Mouse (Mus musculus): ENCODE data around the gene Xkr8. TPM values are rescaled to one million over a fixed set of nuclear protein-coding genes. Genes with fewer than 3 reads are reported as not detected.

The Xkr8 gene
- polyA plus RNA-seq, 1 experiment = 6.3 TPM

GRCm38 (mm10) chr4:132702076-132702475 is 30.3 kb downstream of the Xkr8 start:
- no peaks in the 10 kb centered on the region for H3K27me3 ChIP-seq (ENCODE audit: control insufficient read depth, insufficient read depth, low read length, poor library complexity, severe bottlenecking)
- H3K36me3 ChIP-seq (ENCODE audit: control insufficient read depth, insufficient read depth, low read length, poor library complexity, severe bottlenecking) = peaks cover 54% of the 10 kb centered on the region
- H3K4me3 ChIP-seq (ENCODE audit: low read depth, low read length) = no peak overlapping the region
- TF ChIP-seq CTCF (IDR thresholded peaks at IDR 0.05; ENCODE audit: low read depth, low read length) (no peak), EP300 (IDR thresholded peaks at IDR 0.05; ENCODE audit: insufficient read depth, low read depth, low read length) (no peak), POLR2A (IDR thresholded peaks at IDR 0.05; ENCODE audit: insufficient read depth, low read length) (no peak)
- H3K9ac ChIP-seq (ENCODE audit: low read depth, poor library complexity, severe bottlenecking) = no peak overlapping the region
- H3K9me3 ChIP-seq (replicated peaks; ENCODE audit: control insufficient read depth, insufficient read depth, low read length, poor library complexity, severe bottlenecking) = no peaks in the 10 kb centered on the region
- H3K27ac ChIP-seq (ENCODE audit: insufficient read depth, low read length) = no peak overlapping the region
- no peaks in the 10 kb centered on the region for H3K4me1 ChIP-seq (ENCODE audit: control insufficient read depth, insufficient read depth, low read length)

- Histone ChIP-seq H3K27ac (ENCODE audit: insufficient read depth, low read length) (no peak overlapping the region), H3K9me3 (replicated peaks; ENCODE audit: control insufficient read depth, insufficient read depth, low read length, poor library complexity, severe bottlenecking) (no peaks in the 10 kb centered on the region), H3K27me3 (ENCODE audit: control insufficient read depth, insufficient read depth, low read length, poor library complexity, severe bottlenecking) (no peaks in the 10 kb centered on the region), H3K4me3 (ENCODE audit: low read depth, low read length) (no peak overlapping the region), H3K4me1 (ENCODE audit: control insufficient read depth, insufficient read depth, low read length) (no peaks in the 10 kb centered on the region), H3K9ac (ENCODE audit: low read depth, poor library complexity, severe bottlenecking) (no peak overlapping the region), H3K36me3 (ENCODE audit: control insufficient read depth, insufficient read depth, low read length, poor library complexity, severe bottlenecking) (peaks cover 48% of the 10 kb centered on the region)
- TF ChIP-seq EP300 (IDR thresholded peaks at IDR 0.05; ENCODE audit: insufficient read depth, low read depth, low read length) (no peak), POLR2A (IDR thresholded peaks at IDR 0.05; ENCODE audit: insufficient read depth, low read length) (no peak), CTCF (IDR thresholded peaks at IDR 0.05; ENCODE audit: low read depth, low read length) (no peak)
Observed at GRCm38 (mm10) chr4:132693366-132693765, 39.0 kb downstream of the Xkr8 start.

GRCm38 (mm10) chr4:132689634-132690033 is 42.7 kb downstream of the Xkr8 start:
- H3K4me1 ChIP-seq (ENCODE audit: control insufficient read depth, insufficient read depth, low read length) = no peaks in the 10 kb centered on the region
- peaks cover 41% of the 10 kb centered on the region for H3K36me3 ChIP-seq (ENCODE audit: control insufficient read depth, insufficient read depth, low read length, poor library complexity, severe bottlenecking)
- H3K4me3 ChIP-seq (ENCODE audit: low read depth, low read length) = no peak overlapping the region
- TF ChIP-seq EP300 (IDR thresholded peaks at IDR 0.05; ENCODE audit: insufficient read depth, low read depth, low read length) = no peak
- no peak for TF ChIP-seq CTCF (IDR thresholded peaks at IDR 0.05; ENCODE audit: low read depth, low read length)
- TF ChIP-seq POLR2A (IDR thresholded peaks at IDR 0.05; ENCODE audit: insufficient read depth, low read length) = no peak
- no peak overlapping the region for H3K9ac ChIP-seq (ENCODE audit: low read depth, poor library complexity, severe bottlenecking)
- no peaks in the 10 kb centered on the region for H3K9me3 ChIP-seq (replicated peaks; ENCODE audit: control insufficient read depth, insufficient read depth, low read length, poor library complexity, severe bottlenecking)
- no peak overlapping the region for H3K27ac ChIP-seq (ENCODE audit: insufficient read depth, low read length)
- no peaks in the 10 kb centered on the region for H3K27me3 ChIP-seq (ENCODE audit: control insufficient read depth, insufficient read depth, low read length, poor library complexity, severe bottlenecking)

DNA sequence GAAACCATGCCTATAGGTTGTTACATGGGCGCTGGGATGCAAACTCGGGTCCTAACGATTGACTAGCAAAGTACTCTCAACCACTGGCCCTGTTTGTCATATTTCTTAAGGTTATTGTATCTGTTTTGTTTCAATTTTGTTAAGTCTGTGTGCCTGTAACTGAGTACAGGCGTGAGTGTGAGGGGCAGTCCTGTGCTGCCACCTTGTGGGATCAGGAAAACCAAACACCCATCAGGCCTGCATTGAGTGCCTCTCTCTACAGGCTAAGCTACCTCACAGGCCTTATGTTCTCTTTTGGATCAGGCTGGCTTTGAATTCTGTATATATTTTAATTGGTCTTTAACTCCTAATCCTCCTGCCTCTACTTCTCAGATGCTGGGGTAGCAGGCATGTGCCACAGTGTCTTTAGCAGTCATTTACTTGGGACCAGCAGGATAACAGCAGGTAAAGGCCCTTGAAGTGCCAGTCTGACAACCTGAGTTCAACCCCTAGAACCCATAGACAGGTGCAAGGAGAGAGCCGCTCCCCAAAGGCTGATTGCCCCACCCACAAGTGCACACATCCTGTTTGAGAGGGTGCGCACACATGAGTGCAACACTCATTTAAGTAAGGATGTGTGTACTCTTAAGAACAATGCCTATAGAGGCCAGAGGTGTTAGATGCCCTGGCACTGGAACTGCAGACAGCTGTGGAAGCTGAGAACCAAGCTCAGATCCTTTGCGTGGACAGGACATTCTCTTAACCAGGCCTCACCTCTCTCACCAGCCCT is 55.4 kb downstream of the Xkr8 start:
- Histone ChIP-seq H3K4me3 (ENCODE audit: low read depth, low read length) (no peak overlapping the region), H3K36me3 (ENCODE audit: control insufficient read depth, insufficient read depth, low read length, poor library complexity, severe bottlenecking) (peaks cover 40% of the 10 kb centered on the region), H3K9me3 (replicated peaks; ENCODE audit: control insufficient read depth, insufficient read depth, low read length, poor library complexity, severe bottlenecking) (no peaks in the 10 kb centered on the region), H3K9ac (ENCODE audit: low read depth, poor library complexity, severe bottlenecking) (no peak overlapping the region), H3K27me3 (ENCODE audit: control insufficient read depth, insufficient read depth, low read length, poor library complexity, severe bottlenecking) (no peaks in the 10 kb centered on the region), H3K27ac (ENCODE audit: insufficient read depth, low read length) (no peak overlapping the region), H3K4me1 (ENCODE audit: control insufficient read depth, insufficient read depth, low read length) (no peaks in the 10 kb centered on the region)
- TF ChIP-seq EP300 (IDR thresholded peaks at IDR 0.05; ENCODE audit: insufficient read depth, low read depth, low read length) = no peak
- TF ChIP-seq CTCF (IDR thresholded peaks at IDR 0.05; ENCODE audit: low read depth, low read length) = peak; percentile 83

Other genes starting within 250 kb of the Xkr8 start
- gene Sesn2, start 222.0 kb downstream of the Xkr8 start, polyA plus RNA-seq (2011; ENCODE audit: insufficient read depth, insufficient read length, low read depth, missing spikeins) = 41.6 TPM in 2 replicates
- gene Atpif1, start 198.9 kb downstream of the Xkr8 start, polyA plus RNA-seq (2011; ENCODE audit: insufficient read depth, insufficient read length, low read depth, missing spikeins) = 461 and 512 TPM in 2 replicates
- gene Dnajc8, start 197.0 kb downstream of the Xkr8 start, polyA plus RNA-seq (2011; ENCODE audit: insufficient read depth, insufficient read length, low read depth, missing spikeins) = 340 and 348 TPM in 2 replicates
- gene Ptafr, start 168.5 kb downstream of the Xkr8 start, polyA plus RNA-seq (2011; ENCODE audit: insufficient read depth, insufficient read length, low read depth, missing spikeins) = 0.22 and 0.30 TPM in 2 replicates
- gene Eya3, start 93.6 kb downstream of the Xkr8 start, polyA plus RNA-seq (2011; ENCODE audit: insufficient read depth, insufficient read length, low read depth, missing spikeins) = 77.8 and 78.7 TPM in 2 replicates
- gene Smpdl3b, start 24.7 kb upstream of the Xkr8 start, polyA plus RNA-seq (2011; ENCODE audit: insufficient read depth, insufficient read length, low read depth, missing spikeins) = 6.3 and 6.4 TPM in 2 replicates
- gene Rpa2, start 35.8 kb upstream of the Xkr8 start, polyA plus RNA-seq (2011; ENCODE audit: insufficient read depth, insufficient read length, low read depth, missing spikeins) = 78.2 and 78.7 TPM in 2 replicates
- 0.72 and 0.84 TPM in 2 replicates for gene Themis2, start 63.8 kb upstream of the Xkr8 start, polyA plus RNA-seq (2011; ENCODE audit: insufficient read depth, insufficient read length, low read depth, missing spikeins)
- 91.6 and 95.2 TPM in 2 replicates for gene Ppp1r8, start 110.6 kb upstream of the Xkr8 start, polyA plus RNA-seq (2011; ENCODE audit: insufficient read depth, insufficient read length, low read depth, missing spikeins)
- gene Stx12, start 152.0 kb upstream of the Xkr8 start, polyA plus RNA-seq (2011; ENCODE audit: insufficient read depth, insufficient read length, low read depth, missing spikeins) = 53.0 and 58.4 TPM in 2 replicates
- 22.8 and 24.3 TPM in 2 replicates for gene Fam76a, start 190.0 kb upstream of the Xkr8 start, polyA plus RNA-seq (2011; ENCODE audit: insufficient read depth, insufficient read length, low read depth, missing spikeins)
- 0.70 and 1.9 TPM in 2 replicates for gene Fgr, start 241.5 kb upstream of the Xkr8 start, polyA plus RNA-seq (2011; ENCODE audit: insufficient read depth, insufficient read length, low read depth, missing spikeins)

All from ES-Bruce4 (cell line).